Mouse (Mus musculus) spleen, postnatal 36 days (tissue): ENCODE data around the gene Sestd1.

Experiments
- DNase-seq, 2 experiments: peaks; one replicate each; pipeline ENCODE4 v3.0.0; 2022; ENCODE audit warnings: low spot score in 2 of 2, mixed read lengths in 1 of 2

Gene Sestd1

DNA sequence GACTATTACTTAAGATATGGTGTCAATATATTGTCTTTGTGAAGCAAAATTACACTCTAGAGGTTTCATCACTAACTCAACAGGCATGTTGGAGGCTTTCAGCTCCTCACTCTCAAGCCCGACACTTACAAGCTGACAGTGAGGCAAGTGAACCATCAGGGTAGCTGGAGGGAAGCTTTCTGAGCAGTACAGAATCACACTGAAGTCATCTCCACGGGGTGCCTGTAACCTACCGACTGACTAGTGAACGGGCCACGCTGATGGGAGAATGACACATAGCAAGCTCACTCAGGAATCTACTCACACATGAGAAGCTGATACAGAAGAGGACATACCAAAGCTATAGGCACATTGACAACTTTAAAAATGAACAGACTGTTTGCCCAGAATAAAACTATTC is 67.5 kb downstream of the Sestd1 start:
- no peak for DNase-seq

DNA sequence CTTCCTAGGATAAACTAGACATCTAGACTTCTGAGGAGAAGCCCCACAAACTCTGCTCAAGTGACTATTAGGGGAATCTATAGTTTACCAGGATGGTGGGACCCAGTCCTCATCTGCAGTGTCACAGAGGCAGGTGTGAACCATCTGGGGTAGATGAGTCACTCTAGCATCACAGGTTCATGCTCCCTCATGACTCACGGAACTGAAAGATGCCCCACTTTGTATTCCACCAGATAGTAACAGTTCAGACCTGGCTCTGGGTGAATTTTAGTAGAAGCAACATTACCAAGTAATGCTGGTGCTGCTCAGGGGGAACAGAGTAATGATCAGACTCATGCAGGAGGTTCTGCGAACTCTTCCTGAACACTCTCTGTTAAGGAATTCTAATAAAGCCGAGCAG is 73.4 kb downstream of the Sestd1 start:
- no peak for DNase-seq

DNA sequence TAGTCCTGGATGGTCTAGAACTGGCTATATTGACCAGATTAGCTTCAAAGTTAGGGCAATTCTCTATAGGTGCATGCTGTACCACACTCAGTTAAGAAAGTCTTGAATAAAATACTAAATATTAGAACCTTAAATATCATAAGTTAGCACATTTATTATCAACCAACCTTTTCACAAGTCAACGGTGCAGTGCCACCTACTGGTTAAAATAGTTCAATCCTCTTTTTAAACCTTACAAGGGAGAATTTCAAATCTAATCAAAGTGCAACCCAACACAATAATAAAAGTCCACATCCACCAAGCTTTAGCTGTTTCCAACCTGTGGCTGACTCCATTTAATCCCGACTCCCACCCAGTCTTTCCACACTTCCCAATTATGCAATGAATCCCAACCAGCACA is 76.5 kb downstream of the Sestd1 start:
- DNase-seq: no peak

DNA sequence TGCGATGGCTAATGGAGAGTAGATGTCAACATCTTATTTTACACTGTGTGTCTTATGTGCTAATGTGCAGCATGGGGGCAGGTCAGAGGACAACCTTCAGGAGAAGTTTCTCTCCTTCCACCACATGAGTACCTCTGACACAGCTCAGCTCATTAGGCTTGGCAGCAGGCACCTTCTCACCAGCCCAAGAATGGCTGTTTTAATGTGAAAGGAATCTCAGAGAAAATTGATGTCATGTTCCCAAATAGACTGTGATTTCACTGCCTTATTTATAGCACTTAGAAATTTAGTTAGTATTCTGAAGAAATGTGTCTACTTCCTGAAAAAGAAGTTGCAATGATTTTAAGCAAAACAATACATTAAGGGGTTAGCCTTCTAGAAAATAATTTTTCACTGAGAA is 78.5 kb downstream of the Sestd1 start:
- DNase-seq: no peak

DNA sequence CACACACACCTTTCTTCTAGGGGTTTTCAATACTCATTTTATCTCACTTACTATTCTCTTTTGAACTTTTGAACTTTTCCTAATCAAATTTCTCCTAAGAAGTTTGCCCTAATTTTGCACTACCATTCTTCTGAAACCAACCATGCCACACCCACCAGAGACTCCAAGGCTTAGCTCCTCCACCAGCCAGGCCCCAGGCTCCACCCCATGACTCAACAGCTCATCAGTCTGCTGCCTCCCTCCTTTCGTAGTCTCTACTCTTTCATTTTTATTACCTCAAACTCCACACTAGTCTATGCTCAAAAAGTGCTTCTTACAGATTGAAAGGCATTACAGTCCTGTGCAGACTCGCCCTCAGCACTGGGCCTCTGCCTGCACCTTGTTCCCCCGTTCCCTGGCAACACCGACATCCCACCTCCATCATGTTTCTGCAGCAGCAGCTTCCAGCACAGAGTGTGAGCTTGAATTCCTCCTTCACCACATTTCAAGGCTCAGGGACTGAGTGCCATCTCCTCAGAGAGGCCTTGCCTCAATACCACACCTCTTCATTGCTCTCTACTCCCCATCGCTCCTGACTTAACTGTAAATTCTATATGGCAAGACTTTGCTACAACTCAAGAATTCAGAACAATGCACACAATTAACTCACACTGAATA is 79.3 kb downstream of the Sestd1 start:
- no peak for DNase-seq

DNA sequence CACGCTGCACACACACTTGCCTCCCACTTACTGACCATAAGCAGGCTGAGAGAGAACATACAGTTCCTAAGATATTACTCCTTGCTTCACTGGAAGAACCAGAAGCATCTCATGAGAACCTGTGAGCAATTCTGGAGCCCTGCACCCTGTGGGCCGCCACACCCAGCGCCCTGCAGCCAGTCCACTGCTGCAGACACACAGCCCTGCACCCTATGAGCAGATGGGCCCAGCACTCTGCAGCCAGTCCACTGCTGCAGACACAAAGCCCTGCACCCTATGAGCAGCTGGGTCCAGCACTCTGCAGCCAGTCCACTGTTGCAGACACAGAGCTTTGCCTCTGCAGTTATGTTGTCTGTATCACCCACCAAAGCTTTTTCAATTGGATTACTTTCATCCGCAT is 80.0 kb downstream of the Sestd1 start:
- no peak for DNase-seq

DNA sequence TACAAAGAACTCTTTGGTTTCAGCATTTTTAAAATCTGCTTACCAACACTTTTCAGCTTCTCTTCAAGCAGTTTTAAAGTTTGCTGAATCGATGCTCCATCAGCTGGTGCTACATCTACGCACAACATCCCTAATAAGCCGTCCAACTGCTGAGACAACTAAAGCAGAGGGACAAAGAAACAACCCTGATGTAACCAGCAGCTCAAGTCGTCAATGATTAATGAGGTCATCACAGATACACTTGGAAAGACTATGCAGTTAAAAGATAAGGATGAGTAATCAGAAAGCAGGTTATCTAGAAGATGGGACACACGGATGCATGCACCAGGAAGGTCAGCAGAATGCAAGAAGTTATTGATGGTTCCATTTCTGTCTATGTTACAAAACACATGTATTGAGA is 82.1 kb downstream of the Sestd1 start:
- DNase-seq: no peak

DNA sequence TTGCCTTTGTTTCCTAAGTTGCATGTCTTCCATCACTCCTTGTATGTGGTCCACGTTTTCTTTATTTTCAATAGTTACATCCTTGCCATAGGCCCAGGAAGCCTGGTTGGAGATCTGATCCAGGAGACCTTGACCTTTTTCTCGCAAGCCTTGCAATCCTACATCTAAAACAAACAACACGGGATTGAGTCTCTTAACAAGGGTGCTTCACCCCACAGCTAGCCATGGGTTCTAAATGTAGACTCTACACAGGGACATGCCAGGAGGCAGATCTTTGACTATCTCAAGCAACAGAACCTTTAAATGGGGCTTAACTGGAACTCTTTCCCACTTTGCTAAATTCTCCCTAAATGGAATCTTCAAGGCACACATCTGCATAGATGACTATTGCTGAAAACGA is 83.6 kb downstream of the Sestd1 start:
- DNase-seq: no peak

DNA sequence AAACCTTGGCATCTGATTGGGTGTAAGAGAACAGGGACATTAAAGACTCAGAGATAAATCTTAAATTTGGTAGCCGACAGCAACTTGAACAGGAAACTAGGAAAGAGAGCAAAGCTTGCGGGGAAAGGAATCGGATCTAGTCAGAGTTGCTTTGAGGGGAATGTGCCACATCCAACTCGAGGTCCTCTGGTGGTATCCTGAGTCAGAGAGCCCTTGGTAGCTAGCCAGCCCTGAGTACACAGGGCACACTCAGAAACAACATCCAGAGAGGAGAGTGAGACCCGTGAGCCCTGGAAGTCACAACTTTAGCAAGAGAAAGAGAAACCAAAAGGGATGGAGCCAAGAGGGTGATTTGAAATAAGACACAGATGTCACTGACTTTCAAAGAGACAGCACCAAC is 85.3 kb downstream of the Sestd1 start:
- DNase-seq: no peak

DNA sequence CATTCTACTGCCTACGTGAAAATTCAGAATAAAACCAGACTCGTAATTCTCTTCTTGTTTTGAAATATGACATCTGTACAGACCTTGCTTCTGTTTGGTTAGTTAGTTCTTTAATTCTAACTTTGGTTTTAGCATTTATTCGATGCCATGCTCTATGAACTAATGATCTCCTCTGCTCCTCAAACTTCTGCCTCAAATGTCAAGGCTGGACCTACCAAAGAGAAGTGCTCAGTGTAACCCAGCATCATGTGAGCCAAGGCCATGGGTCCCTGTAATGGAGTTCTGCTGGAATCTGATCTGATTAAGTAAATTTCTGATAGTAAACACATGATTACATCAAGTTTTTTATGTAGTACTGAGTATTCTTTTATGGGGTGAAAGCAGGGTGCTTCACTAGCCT is 88.6 kb downstream of the Sestd1 start:
- DNase-seq: no peak

DNA sequence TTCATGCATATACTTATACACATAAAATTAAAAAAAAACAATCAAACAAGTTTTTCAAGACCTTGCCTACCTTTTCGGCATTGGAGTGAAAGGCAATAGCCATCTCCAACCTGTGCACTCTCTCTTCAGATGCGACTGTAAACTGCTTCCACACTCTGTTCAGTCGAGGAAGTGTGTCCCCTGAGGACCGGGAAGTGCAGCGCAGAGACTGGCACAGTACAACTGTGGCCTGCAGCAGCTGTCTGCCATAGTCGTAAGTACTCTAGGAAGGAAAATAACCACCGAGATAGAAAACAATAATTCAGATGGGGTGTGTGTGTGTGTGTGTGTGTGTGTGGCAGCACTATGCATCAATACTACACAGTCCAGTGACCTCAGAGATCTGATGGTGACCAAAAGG is 89.5 kb downstream of the Sestd1 start:
- no peak for DNase-seq

DNA sequence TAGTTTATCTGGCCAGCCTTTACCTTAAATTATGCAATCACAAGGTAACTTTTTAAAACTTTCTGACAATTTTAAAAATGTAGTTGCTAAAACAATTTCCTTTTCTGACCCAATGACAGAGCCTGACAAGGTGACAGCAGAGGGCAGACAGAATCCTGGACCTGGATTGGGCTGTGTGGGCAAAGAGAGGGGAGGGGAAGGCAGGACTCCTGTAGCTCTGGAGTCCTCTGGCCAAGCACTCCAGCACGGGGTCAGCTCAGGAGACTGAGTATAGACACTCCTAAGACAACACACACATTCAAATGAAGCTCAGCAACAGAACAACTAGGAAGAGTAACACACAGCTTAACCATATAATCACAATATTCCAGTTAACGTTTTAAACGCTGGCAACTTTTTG is 90.1 kb downstream of the Sestd1 start:
- DNase-seq: no peak

DNA sequence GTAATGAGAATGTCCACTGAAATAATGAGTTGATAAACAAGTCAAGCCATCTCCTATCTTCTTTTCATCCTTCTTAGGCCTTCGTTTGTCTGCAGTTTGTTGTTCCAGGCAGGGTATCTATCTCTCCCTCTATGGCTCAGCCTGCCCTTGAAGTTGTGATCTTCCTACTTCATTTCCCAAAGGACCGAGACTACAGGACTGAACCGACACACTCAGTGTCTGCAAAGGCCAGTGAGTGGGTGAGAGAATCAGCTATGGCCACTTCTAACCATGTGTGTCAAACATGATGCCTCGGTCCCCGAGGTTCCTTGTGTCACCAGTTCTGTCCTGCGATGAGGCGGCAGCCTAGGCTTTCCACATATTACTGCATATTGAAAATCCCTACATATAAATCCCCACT is 90.7 kb downstream of the Sestd1 start:
- no peak for DNase-seq

DNA sequence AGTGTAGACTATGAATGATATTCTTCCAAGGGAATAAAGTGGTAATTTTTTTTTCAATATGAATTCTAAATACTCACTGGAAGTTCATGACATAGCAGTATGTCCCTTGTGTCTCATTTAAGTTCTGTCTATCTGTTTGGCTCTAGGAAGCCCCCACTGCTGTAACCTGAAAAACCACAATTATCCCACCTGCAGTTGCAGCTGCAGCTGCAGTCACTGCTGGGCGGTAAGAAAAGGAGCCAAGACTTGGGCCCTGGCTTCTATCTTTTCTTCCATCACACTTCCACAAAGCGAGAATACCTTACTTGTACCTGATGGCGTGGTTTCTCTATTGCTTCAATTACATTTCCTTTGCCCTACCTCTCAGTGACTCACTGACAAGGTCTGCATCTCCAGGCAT is 92.9 kb downstream of the Sestd1 start:
- DNase-seq: no peak

DNA sequence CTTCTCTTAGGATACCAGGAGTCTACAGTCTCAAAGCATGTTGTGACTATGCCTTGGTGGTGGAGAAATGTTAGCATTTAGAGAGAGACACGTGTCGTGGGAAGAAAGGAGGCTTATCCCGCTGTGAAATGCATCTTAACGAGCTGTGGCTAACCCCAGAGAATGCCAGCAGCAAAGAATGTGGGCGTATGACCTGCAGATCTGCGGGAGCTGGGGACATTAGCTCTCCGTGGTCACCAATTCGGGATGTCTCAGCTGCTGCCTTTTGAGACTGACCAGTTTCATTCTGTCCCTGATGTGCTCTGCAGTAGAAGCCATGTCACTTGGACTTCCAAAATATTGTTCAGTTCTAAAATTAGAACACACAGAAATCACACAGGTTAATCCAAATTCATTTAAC is 93.5 kb downstream of the Sestd1 start:
- no peak for DNase-seq

DNA sequence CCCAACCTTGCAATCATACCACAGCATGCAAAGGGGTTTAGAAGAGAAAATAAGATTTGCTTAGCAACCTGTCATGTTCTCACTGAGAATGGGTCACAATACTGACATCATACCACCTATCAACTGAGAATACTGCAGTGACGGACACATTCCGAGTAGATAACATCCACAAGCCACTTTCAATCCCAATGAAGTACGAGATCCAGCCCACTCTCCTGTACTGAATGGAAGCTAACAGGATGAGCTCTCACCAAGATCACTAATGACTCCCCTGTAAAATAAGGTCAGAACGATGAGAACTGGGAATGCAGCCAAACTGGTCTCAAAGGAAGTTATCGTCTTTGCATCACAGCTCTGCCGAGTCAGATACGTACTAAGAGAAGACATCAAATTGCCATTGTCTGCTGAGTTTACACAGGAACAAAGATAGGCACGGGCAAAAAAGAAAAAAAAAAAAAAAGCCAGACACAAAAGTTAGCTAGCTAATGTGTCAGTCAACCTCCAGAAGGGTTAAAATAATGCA is 96.3 kb downstream of the Sestd1 start:
- DNase-seq: no peak

DNA sequence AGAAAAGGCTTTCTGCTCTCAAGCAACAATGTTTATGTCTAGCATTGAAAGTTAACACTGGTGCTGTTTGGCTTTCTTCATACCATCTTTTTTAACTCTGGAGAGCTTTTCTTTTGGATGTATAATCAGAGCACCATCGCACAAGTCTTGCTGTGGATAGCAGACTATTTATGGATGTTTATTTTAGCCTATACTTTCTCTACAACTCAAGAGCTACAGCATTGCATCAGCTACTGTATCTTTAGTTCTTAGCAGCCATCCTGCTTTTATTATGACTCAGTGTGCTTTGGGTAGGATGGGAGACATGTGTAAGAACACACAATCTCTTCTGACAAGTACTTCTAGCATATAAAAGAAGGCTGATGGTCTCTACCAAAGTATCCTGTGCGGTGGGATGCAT is 96.7 kb downstream of the Sestd1 start:
- no peak for DNase-seq

DNA sequence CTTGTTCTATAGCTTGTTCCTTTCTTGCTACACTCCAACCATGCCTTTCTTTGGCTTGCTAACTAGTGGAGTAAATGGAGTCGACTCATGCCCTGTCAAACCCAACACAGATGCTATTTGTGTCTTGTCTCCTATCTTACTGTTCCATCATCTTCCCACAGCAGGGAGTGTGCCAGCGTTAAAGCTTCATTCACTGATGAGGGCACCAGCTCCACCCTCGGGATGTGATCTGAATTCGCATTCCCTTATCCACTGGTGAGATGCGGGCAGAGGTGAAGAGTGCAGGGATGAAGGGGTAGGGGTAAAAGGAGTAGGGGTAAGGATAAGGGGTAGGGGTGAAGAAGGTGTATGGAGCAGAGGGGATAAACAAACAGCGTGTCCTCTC is 97.4 kb downstream of the Sestd1 start:
- no peak for DNase-seq

DNA sequence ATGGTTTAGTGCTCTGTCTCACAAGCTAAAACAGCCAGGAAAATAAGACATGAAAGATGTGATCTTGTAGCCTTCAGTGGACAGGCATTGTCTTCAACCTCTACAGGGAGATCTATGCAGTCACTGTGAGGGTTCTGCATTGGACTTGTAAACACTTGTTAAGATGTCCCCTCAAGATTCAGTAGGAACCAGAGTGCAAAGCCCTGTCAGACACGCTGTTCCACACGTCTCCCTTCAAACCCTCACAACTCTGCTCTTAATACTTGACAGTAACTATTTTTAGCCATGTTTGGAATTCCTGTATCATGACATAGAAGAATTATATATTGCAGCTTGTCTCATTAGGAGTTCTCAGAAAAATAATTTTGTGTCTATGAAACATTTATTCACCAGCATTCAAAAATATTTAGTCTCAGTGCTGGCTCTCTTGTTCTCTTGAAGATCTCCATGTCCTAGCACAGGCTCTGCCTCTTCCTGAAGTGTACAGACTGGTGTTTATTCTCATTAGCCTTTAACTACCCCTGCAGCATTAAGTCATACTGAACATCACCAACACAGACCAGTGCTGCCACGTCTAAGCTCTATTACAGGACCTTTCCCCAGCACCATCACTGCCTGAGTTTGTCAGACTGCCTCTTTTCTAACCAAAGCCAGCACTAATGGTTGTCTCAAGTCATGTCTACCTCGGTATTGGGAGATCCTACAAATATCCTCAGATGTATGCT is 98.0 kb downstream of the Sestd1 start:
- DNase-seq: no peak

DNA sequence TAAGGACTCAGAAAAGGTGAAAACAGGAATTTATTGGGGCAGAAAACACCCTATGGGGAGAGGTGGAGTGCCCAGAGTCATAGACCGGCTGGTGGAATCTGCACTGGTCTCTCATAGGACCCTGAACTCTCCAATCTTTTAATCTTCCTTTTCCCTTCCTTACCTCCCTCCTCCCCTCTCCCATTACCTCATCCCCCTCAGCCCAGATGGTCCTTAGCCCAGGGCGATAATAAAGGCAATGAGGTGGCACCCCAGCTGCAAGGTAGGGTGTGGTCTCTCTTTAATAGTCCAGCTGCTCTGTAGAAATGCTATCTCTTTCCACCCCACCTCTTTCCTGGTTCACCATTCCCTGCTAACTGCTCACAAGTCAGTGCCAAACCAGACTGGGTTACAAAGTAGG is 102.9 kb downstream of the Sestd1 start:
- DNase-seq: peak in 1 of 2 experiments; percentile 29

DNA sequence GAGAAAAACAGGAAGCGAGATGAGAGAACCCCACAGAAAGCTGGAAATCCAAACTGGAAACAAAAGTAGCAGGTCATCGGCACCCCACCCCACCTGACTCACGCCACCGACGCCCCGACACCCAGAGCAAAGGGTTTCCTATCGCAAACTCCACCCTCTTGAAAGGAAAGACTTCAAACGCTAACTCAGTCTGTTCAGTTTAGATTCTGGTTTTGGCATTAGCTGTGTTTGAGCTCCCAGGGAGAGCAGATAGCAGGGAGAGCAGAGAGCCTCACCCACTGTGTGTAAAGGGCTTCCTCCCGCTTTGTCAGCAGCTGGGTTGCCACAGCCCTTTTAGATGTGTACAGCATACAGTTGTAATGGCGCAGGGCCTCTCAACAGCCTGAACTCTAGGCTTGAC is 104.0 kb downstream of the Sestd1 start:
- peak in 1 of 2 experiments; percentile 37 for DNase-seq

DNA sequence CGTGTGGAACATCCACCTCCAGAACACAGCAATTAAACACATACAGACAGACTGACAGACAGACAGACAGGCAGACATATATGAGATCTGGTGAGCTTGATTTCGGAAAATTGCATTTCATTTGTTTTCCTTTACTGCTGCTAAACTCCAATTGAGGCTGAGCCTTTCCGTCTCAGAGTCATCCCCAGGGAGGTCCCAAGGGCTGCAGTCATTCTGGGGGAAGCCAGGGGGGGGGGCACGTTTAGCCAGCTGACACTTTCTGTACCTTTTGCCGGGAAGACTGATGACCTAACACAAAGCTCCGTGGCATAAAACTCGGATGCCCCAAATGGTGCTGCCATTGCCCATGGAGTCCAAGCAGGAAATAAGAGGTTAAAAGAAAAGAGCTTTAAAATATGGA is 105.0 kb downstream of the Sestd1 start:
- no peak for DNase-seq

DNA sequence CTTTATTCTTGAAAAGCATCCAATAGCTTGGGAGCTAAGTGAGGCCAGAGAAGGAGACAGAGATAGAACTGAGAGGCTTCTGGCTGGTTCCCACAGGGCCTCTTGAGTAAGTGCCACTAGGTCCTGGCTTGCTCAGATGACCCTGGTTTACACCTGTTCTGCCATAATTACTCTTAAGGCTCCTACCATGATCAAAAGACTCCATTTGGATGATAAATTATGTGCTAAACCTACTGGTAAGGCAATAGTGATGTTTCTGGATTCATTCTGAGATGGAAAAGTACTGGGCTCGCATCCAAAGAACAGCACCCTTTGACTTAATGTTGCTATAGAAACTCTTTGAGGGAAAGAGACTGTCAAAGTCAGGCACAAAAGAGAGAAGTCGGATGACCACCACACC is 106.1 kb downstream of the Sestd1 start:
- DNase-seq: no peak

DNA sequence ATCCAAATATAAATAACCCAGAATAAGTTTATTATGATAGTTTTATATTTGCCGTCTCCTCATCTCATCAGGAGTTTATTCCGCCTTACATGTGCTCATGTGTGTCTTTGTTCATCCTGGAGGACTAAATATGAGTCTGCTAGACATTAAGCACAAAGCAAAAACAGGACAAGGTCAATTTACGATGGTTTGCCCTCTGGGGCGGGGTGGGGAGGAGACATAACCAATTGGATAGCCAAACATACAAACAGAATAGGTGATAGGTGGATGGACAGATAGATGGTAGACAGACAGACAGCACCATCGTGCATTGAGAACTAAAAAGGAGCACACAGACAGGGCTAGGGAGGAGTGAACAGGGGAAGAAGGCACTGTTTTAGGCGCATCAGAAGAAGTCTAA is 106.6 kb downstream of the Sestd1 start:
- no peak for DNase-seq
